In genomic region chr10:29178003-29178402, GRCm38 (mm10) we compare ENCODE assay signal across 22 mouse cellular contexts. TPM values are rescaled to one million over a fixed set of nuclear protein-coding genes. Genes with fewer than 3 reads are reported as not detected.
DNase-seq lines count a peak whose midpoint lies in the region; TF ChIP-seq lines count a peak whose summit lies in the region.
"Had no signal": no experiment of that assay in that cellular context is flagged by ENCODE, and none has a peak within 500 bp of the region (broad histone marks: within the 10 kb centered on the region; RNA-seq: fewer than 3 reads in every experiment).

No protein-coding gene starts in this region.

- TF ChIP-seq POLR2A in thymus, adult 2 months (IDR thresholded peaks at IDR 0.05; ENCODE audit: control insufficient read depth, extremely low read depth, insufficient read depth, low read length, poor library complexity): no peak

- no peaks in the 10 kb centered on the region for H3K4me1 ChIP-seq in limb, embryonic 10.5 days
- H3K4me1 ChIP-seq in thymus, adult 2 months (replicated peaks; ENCODE audit: control insufficient read depth, insufficient read depth, low read length): no peaks in the 10 kb centered on the region
- H3K4me1 ChIP-seq: embryonic facial prominence, embryonic 13.5 days; limb, embryonic 12.5 days; liver, embryonic 15.5 days; midbrain, embryonic 13.5 days had no signal

- H3K9me3 ChIP-seq in limb, embryonic 10.5 days (replicated peaks): no peaks in the 10 kb centered on the region
- H3K9me3 ChIP-seq: embryonic facial prominence, embryonic 13.5 days; forebrain, embryonic 10.5 days; limb, embryonic 12.5 days; liver, embryonic 15.5 days; midbrain, embryonic 13.5 days had no signal

- WGBS in limb, embryonic 10.5 days: 68% methylated on average over 2 of the region's 2 CpGs
- WGBS in thymus, adult 2 months: 27% methylated on average over 2 of the region's 2 CpGs

- no peaks in the 10 kb centered on the region for H3K27me3 ChIP-seq in limb, embryonic 10.5 days (ENCODE audit: low read depth, poor library complexity, severe bottlenecking)
- H3K27me3 ChIP-seq in thymus, adult 2 months (ENCODE audit: control insufficient read depth, insufficient read depth, low read length): no peaks in the 10 kb centered on the region
- H3K27me3 ChIP-seq: embryonic facial prominence, embryonic 13.5 days; limb, embryonic 12.5 days; liver, embryonic 15.5 days; midbrain, embryonic 13.5 days had no signal

- no peak overlapping the region for H3K27ac ChIP-seq in limb, embryonic 10.5 days
- no peak overlapping the region for H3K27ac ChIP-seq in thymus, adult 2 months (ENCODE audit: control insufficient read depth, insufficient read depth, low read length)
- H3K27ac ChIP-seq: embryonic facial prominence, embryonic 13.5 days; forebrain, embryonic 10.5 days; gastrocnemius, adult 2 months; limb, embryonic 12.5 days; liver, embryonic 15.5 days; midbrain, embryonic 13.5 days had no signal

- no peak overlapping the region for H3K4me3 ChIP-seq in limb, embryonic 10.5 days
- H3K4me3 ChIP-seq in thymus, adult 2 months (ENCODE audit: control insufficient read depth, insufficient read depth, low read length): no peak overlapping the region
- H3K4me3 ChIP-seq: embryonic facial prominence, embryonic 13.5 days; forebrain, embryonic 10.5 days; gastrocnemius, adult 2 months; limb, embryonic 12.5 days; liver, embryonic 15.5 days; midbrain, embryonic 13.5 days had no signal

- H3K36me3 ChIP-seq in limb, embryonic 10.5 days: no peaks in the 10 kb centered on the region
- H3K36me3 ChIP-seq in thymus, adult 2 months (ENCODE audit: control insufficient read depth, insufficient read depth, low read length): no peaks in the 10 kb centered on the region
- H3K36me3 ChIP-seq: embryonic facial prominence, embryonic 13.5 days; limb, embryonic 12.5 days; liver, embryonic 15.5 days had no signal

- TF ChIP-seq CTCF in thymus, adult 2 months (IDR thresholded peaks at IDR 0.05; ENCODE audit: borderline replicate concordance, control insufficient read depth, extremely low read depth, insufficient read depth, low read length, poor library complexity): no peak

- DNase-seq in frontal cortex, adult 2 months (ENCODE audit: extremely low spot score in 1 of 2, low spot score in 1 of 2): peak; percentile 41 to 80
- DNase-seq in frontal cortex, postnatal 14 days (ENCODE audit: low spot score in 2 of 2): no peak
- DNase-seq in right cerebral cortex, postnatal 25 days: peak; percentile 65
- no peak for DNase-seq in right cerebral cortex, postnatal 10 days (ENCODE audit: low spot score in 2 of 2)
- DNase-seq in brain, adult 2 months (ENCODE audit: low read depth, low spot score): peak; percentile 89
- peak; percentile 60 for DNase-seq in telencephalon, adult 2 months (ENCODE audit: low read depth, low spot score)
- DNase-seq in limb, embryonic 10.5 days (ENCODE audit: low spot score): no peak
- no peak for DNase-seq in thymus, adult 2 months
- DNase-seq: B cell, adult 2 months; cerebellum, postnatal 36 days; gastrocnemius, adult 2 months; heart, postnatal 36 days; lung, postnatal 4 days had no signal

RNA-seq across cellular contexts. Expression of gene Gm49353, which starts 20.8 kb away (rescaled TPM):
- 6.8 and 9.3 TPM in 2 replicates for polyA plus RNA-seq in frontal cortex, adult 2 months (2012; rRNA removed)
- polyA plus RNA-seq in limb, embryonic 10.5 days (2016; fragmentation: Nextera tagmentation; extraction: Ambion mirVana): 0.35 TPM in 1 of 2 replicates, not detected in the other
- not detected in 2 replicates for polyA plus RNA-seq in thymus, adult 2 months (2012; rRNA removed)
- polyA plus RNA-seq: inflammation-experienced regulatory T-cells, adult 6 months; kidney, embryonic 16.5 days; limb, embryonic 12.5 days; liver, embryonic 15.5 days; spleen, adult 2 months; testis, adult 2 months had no signal

RNA-seq across cellular contexts. Expression of gene 9330159F19Rik, which starts 33.4 kb away (rescaled TPM):
- 56.4 and 60.4 TPM in 2 replicates for polyA plus RNA-seq in frontal cortex, adult 2 months (2012; rRNA removed)
- polyA plus RNA-seq in limb, embryonic 10.5 days (2016; fragmentation: Nextera tagmentation; extraction: Ambion mirVana): 0.06 and 0.24 TPM in 2 replicates
- polyA plus RNA-seq in thymus, adult 2 months (2012; rRNA removed): 0.05 and 0.08 TPM in 2 replicates
- polyA plus RNA-seq: inflammation-experienced regulatory T-cells, adult 6 months; spleen, adult 2 months had no signal

RNA-seq across cellular contexts. Expression of gene Soga3, which starts 34.4 kb away (rescaled TPM):
- polyA plus RNA-seq in frontal cortex, adult 2 months (2012; rRNA removed): 42.3 and 42.4 TPM in 2 replicates
- 0.38 and 1.3 TPM in 2 replicates for polyA plus RNA-seq in limb, embryonic 10.5 days (2016; fragmentation: Nextera tagmentation; extraction: Ambion mirVana)
- polyA plus RNA-seq in thymus, adult 2 months (2012; rRNA removed): 0.04 and 0.13 TPM in 2 replicates
- polyA plus RNA-seq: inflammation-experienced regulatory T-cells, adult 6 months; spleen, adult 2 months had no signal

Comparison
In these comparisons a context has a peak if more than half of its experiments do, and no peak if none do; other contexts are left out.
1. DNase-seq: peak in frontal cortex, adult 2 months (2 of 2), right cerebral cortex, postnatal 25 days (single experiment), brain, adult 2 months (single experiment) and telencephalon, adult 2 months (single experiment); none in frontal cortex, postnatal 14 days (0 of 2), right cerebral cortex, postnatal 10 days (0 of 2), limb, embryonic 10.5 days (single experiment) and thymus, adult 2 months (single experiment).
2. RNA of gene 9330159F19Rik, which starts 33.4 kb away (polyA plus RNA-seq): 56.4 to 60.4 TPM in frontal cortex, adult 2 months; 0.06 to 0.24 TPM in limb, embryonic 10.5 days and 0.05 to 0.08 TPM in thymus, adult 2 months; every median in the first group is over 10 times any median in the second.
3. RNA of gene Soga3, which starts 34.4 kb away (polyA plus RNA-seq): 42.3 to 42.4 TPM in frontal cortex, adult 2 months; 0.38 to 1.3 TPM in limb, embryonic 10.5 days and 0.04 to 0.13 TPM in thymus, adult 2 months; every median in the first group is over 10 times any median in the second.